Mouse (Mus musculus): Measurements from ENCODE around the gene Pde4a.
"Not testable (repeated sequence)": the region's sequence is repeated elsewhere in the genome, so short reads cannot be mapped to it uniquely, and the experiment has no call there.

Pde4a gene

GRCm38 (mm10) chr9:21243826-21244427 lies 78.4 kb downstream of the Pde4a start:
- DNase-seq (ENCODE audit: low read depth in 2 of 2, low spot score in 2 of 2): no peak

GRCm38 (mm10) chr9:21244428-21245112 lies 79.1 kb downstream of the Pde4a start:
- DNase-seq (ENCODE audit: low read depth in 2 of 2, low spot score in 2 of 2): no peak

- DNase-seq (ENCODE audit: low read depth in 2 of 2, low spot score in 2 of 2): no peak
Measured at GRCm38 (mm10) chr9:21245113-21245487, 79.6 kb downstream of the Pde4a start.

DNA sequence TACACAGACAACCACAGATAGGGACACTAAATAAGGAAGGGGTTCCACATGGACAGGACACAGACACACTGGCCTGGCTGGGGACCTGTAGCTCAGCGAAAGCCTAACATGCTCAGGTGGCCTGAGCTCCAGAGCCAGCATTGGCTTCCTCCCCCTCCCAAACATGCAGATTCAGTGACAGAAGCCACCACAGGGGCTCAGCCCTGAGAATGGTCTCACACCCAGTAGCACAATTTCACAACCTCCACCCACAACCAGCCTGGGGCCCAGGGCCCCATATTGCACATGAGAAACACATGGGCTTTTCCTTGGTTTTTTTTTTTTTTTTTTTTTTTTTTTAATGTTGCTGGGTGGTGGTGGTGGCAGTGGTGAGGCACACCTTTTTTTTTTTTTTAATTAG lies 80.8 kb downstream of the Pde4a start:
- no peak for DNase-seq (ENCODE audit: low read depth in 2 of 2, low spot score in 2 of 2)

DNA sequence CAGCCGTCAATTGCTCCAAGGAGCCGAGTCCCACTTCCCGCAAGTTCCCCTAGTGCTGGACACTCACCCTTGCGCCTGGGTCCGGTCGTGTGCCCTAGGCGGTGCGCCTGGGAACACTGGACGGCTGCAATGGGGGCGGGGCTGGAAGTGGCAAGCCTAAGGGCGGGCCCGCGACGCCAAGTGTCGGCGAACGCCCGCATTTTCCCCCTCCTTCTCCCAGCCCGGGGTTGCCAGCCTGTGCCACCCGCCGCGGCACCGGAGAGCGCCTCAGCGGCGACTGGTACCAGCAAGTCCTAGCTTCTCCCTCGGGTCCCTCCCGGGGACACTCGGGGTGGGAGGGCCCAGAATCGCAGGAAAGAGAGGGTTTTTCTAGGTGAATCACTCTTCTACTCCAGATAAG lies 82.8 kb downstream of the Pde4a start, which contains the start of gene S1pr5:
S1pr5 (minus strand) TSS at position 118 of the 400 bp plus-strand sequence.
- no peak for DNase-seq (ENCODE audit: low read depth in 2 of 2, low spot score in 2 of 2)

GRCm38 (mm10) chr9:21249629-21250508 lies 84.4 kb downstream of the Pde4a start:
- DNase-seq (ENCODE audit: low read depth in 2 of 2, low spot score in 2 of 2): no peak

- no peak for DNase-seq (ENCODE audit: low read depth in 2 of 2, low spot score in 2 of 2)
Measured at GRCm38 (mm10) chr9:21250509-21250908, 85.0 kb downstream of the Pde4a start.

- no peak for DNase-seq (ENCODE audit: low read depth in 2 of 2, low spot score in 2 of 2)
Measured at GRCm38 (mm10) chr9:21251116-21251735, 85.7 kb downstream of the Pde4a start.

DNA sequence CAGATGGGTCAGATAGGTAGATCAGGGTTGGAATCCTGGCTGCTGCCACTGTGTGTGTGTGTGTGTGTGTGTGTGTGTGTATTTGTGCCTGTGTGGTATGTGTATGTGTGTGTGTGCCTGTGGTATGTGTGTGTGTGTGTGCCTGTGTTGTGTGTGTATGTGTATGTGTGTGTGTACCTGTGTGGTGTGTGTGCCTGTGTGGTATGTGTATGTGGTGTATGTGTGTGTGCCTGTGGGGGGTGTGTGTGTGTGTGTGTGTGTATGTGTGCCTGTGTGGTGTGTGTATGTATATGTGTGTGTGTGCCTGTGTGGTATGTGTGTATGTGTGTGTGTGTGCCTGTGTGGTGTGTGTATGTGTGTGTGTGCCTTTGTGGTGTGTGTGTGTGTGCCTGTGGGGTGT lies 89.2 kb downstream of the Pde4a start:
- DNase-seq (ENCODE audit: low read depth in 2 of 2, low spot score in 2 of 2): no peak

DNA sequence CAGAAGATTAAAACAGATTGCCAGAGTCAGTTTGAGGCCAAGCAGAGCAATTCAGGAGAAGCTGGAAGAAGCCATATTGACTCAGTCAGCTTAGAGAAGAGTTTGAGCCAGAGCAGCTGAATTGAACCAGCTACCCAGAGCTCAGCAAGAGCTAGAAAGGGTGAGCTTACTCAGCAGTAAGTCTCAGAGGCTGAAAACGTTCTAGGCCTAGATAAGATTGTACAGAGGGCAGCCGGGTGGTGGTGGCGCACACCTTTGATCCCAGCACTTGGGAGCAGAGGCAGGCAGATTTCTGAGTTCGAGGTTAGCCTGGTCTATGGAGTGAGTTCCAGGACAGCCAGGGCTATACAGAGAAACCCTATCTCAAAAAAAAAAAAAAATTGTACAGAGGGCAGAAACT lies 90.8 kb downstream of the Pde4a start:
- DNase-seq (ENCODE audit: low read depth in 2 of 2, low spot score in 2 of 2): not testable (repeated sequence)

DNA sequence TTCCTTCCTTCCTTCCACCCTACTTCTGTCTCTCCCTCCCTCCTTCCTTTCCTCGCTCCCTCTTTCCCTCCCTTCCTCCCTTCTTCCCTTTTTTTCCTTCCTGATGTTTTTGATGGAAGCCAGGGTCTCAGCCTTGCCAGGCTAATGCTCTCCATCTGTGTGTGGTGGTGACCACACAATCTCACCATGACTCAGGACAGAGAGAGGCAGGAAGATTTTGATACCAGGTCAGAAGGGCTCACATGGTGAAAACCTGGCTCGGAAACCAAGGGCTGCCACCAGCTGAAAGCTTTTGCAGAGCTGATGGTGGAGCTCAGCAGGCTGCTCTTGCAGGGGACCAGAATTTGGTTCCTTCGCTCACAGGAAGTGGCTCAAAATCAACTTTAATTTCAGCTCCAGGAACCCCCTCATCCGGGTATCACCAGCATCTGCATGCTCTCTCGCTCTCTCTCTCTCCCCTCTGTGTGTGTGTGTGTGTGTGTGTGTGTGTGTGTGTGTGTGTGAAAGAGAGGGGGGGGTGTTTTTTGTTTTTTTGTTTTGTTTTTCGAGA lies 95.1 kb downstream of the Pde4a start:
- peak; percentile 20 to 46 for DNase-seq (ENCODE audit: low read depth in 2 of 2, low spot score in 2 of 2)

- no peak for DNase-seq (ENCODE audit: low read depth in 2 of 2, low spot score in 2 of 2)
Measured at GRCm38 (mm10) chr9:21261831-21262230, 96.3 kb downstream of the Pde4a start.

All from CD8-positive naive resting alpha-beta T cell, adult 2 months (primary cell).